Mouse (Mus musculus): Measurements from ENCODE around the gene Gm6358.
"Not testable (repeated sequence)": the region's sequence is repeated elsewhere in the genome, so short reads cannot be mapped to it uniquely, and the experiment has no call there.

Gene Gm6358

DNA sequence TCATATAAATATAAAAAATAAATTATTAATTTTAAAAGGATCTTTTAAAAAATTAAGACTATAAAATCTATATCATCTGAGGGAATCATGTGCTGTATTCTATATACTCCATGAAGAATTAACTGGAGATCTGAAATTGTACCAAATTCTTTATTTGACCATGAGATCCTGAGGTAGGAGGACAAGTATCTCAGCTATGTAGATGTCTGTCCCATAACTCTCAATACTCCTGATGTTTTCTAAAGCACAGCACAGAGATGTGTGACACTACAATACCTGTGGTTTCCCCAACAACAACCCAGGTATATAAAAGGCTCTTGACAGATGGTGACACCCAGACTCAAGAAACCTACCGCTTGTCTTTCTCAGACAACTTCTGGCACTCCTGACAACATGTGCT lies at the start of gene Gm6358:
Gene Gm6358 (plus strand): TSS at position 301 of the 400 bp plus-strand sequence.
- DNase-seq (ENCODE audit: low spot score) = no peak

GRCm38 (mm10) chr16:89150786-89151185 lies 10.1 kb downstream of the Gm6358 start, which contains the start of gene Gm10061:
TSS of gene Gm10061 (plus strand) at chr16:89151086.
- DNase-seq (ENCODE audit: low spot score) = no peak

DNA sequence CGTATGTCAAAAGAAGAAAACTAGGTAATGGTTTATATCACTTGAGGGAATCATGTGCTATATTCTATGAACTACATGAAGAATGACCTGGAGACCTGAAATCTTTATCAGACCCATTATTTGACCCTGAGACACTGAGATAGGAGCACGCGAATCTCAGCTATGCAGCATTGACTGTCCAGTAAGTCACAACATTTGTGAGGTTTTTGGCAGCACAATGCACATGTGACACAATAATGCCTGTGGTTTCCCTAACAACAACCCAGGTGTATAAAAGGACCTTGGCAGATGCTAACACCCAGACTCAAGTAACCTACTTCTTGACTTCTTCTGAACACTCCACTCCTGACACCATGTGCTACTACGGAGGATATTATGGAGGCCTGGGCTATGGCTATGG lies 17.0 kb downstream of the Gm6358 start, which contains the start of gene Gm9789:
Gene Gm9789 (plus strand): TSS at position 301 of the 400 bp plus-strand sequence.
- no peak for DNase-seq (ENCODE audit: low spot score)

- not testable (repeated sequence) for DNase-seq (ENCODE audit: low spot score)
Observed at GRCm38 (mm10) chr16:89169190-89169589, 28.5 kb downstream of the Gm6358 start, which contains the start of gene Gm7735. TSS of gene Gm7735 (plus strand) at chr16:89169490.

- DNase-seq (ENCODE audit: low spot score) = no peak
Observed at GRCm38 (mm10) chr16:89174435-89174834, 33.8 kb downstream of the Gm6358 start, which contains the start of gene 1110057P08Rik. TSS of gene 1110057P08Rik (plus strand) at chr16:89174735.

- DNase-seq (ENCODE audit: low spot score) = no peak
Observed at GRCm38 (mm10) chr16:89188621-89189020, 48.0 kb downstream of the Gm6358 start.

All from testis, postnatal 14 days (tissue).